11 mouse cellular contexts compared by ENCODE assay signal in the genomic region with DNA sequence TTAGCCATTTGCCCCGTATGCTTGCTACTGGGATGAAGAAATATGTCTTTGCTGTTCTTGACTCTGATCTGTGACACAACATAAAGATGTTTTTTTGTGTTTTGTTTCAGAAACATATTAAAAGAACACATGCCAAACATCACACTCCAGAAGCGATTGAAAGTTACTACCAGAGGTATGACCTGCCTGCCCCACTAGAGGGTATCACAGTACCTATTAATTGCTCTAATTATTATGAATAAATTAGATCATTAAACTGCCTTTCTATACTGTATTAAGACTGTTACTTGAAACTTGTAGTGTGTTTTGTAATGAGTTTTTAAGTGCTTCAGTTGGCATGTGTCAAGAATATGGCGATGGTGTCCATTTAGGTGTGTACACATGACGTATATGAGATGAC.
"Had no signal": no experiment of that assay in that cellular context is flagged by ENCODE, and none has a peak within 500 bp of the region (broad histone marks: within the 10 kb centered on the region; RNA-seq: fewer than 3 reads in every experiment).

No protein-coding gene starts in this region.

- H3K9ac ChIP-seq: liver, embryonic 12.5 days; lung, embryonic 14.5 days; midbrain, embryonic 13.5 days; neural tube, embryonic 12.5 days; stomach, embryonic 15.5 days had no signal

- H3K4me2 ChIP-seq: liver, embryonic 12.5 days; lung, embryonic 14.5 days; midbrain, embryonic 13.5 days; neural tube, embryonic 12.5 days; stomach, embryonic 15.5 days had no signal

- ATAC-seq: liver, embryonic 12.5 days; midbrain, embryonic 13.5 days had no signal

- H3K27ac ChIP-seq: left cerebral cortex, adult 2 months; limb, embryonic 10.5 days; liver, embryonic 12.5 days; midbrain, embryonic 13.5 days; neural tube, embryonic 12.5 days; stomach, embryonic 15.5 days had no signal

- H3K9me3 ChIP-seq: limb, embryonic 10.5 days; liver, embryonic 12.5 days; midbrain, embryonic 13.5 days; neural tube, embryonic 12.5 days; stomach, embryonic 15.5 days had no signal

- H3K4me1 ChIP-seq: liver, embryonic 12.5 days; midbrain, embryonic 13.5 days; stomach, embryonic 15.5 days had no signal

- H3K4me3 ChIP-seq: left cerebral cortex, adult 2 months; limb, embryonic 10.5 days; liver, embryonic 12.5 days; midbrain, embryonic 13.5 days; neural tube, embryonic 12.5 days; stomach, embryonic 15.5 days had no signal

- H3K27me3 ChIP-seq: liver, embryonic 12.5 days; midbrain, embryonic 13.5 days; neural tube, embryonic 12.5 days; stomach, embryonic 15.5 days had no signal

- H3K36me3 ChIP-seq: midbrain, embryonic 13.5 days; neural tube, embryonic 12.5 days had no signal

- DNase-seq: kidney, adult 9 months; kidney, postnatal 10 days; spleen, adult 18-20 months; thymus, postnatal 36 days had no signal
